Mouse (Mus musculus) granulocyte monocyte progenitor cell, adult 5-6 weeks (primary cell): ENCODE measurements at regions not wholly inside any gene's neighbourhood (a gene's known extent, or its start where the extent isn't known, plus 50 kb on each side); places are given as distances from the start of the nearest gene placed in this dataset.

Source experiments
- ATAC-seq: replicated peaks from 2 replicates; pipeline ENCODE4 v1.8.0; 2016; ENCODE audit warnings: mild to moderate bottlenecking, moderate TSS enrichment, inconsistent platforms; ENCODE audit not compliant: poor library complexity, severe bottlenecking

DNA sequence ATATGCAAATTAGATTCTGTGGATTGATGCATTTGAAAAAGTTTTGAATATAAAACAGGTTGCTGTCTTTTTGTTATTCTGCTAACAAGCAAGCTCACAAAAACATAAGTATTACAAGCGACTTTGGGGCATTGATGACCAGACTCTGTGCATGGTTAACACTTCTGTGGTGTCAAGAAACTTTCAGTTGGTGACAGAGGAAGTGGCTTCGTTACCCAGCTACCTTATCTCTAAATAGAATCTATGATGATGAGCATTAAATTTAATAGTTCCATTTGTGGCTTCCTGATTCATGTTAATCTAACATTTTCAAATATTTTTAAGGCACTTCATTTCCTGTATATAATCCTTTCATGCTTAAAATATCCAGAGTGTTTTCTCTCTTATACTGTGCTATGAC lies 100.8 kb downstream of the Tm2d1 start:
- ATAC-seq = peak; percentile 48

DNA sequence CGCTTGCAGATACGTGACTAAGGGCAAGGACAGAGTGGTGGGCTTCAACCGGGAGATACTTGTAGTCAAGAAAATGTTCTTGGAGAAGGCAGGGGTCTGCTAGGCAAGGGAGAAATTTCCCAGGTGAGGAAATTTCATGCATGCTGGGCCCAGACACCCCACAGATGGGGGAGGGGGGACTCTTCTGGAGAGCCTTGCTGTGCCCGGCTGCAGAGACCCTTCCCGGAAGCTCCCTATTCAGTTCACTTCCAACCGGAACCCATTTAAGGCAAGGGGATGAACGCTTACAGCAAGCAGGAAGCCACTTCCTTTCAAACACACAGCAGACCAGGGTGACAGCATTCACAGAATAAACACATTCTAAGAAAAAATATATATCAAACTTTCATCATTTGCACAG lies 124.8 kb downstream of the Tm2d1 start:
- ATAC-seq = no peak

DNA sequence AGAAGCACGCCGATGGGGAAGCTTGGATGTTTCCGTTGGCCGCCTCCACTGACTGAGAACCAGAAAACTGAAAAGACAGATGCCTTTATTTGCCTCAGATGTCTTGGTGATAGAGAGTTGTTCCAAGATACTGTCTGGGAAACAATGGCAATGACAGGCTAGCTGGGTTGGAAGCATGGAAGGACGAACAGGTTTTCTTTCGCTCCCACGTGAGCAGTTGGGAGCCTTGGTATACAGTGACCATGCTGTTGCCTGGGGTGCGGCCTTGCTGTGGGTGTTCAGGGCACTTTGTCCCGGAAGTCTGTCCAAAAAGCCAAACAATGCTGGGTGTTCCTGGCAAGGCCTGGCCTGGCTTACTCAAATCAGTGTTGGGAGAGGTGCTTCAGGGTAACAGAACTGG lies 125.4 kb downstream of the Tm2d1 start:
- no peak for ATAC-seq

DNA sequence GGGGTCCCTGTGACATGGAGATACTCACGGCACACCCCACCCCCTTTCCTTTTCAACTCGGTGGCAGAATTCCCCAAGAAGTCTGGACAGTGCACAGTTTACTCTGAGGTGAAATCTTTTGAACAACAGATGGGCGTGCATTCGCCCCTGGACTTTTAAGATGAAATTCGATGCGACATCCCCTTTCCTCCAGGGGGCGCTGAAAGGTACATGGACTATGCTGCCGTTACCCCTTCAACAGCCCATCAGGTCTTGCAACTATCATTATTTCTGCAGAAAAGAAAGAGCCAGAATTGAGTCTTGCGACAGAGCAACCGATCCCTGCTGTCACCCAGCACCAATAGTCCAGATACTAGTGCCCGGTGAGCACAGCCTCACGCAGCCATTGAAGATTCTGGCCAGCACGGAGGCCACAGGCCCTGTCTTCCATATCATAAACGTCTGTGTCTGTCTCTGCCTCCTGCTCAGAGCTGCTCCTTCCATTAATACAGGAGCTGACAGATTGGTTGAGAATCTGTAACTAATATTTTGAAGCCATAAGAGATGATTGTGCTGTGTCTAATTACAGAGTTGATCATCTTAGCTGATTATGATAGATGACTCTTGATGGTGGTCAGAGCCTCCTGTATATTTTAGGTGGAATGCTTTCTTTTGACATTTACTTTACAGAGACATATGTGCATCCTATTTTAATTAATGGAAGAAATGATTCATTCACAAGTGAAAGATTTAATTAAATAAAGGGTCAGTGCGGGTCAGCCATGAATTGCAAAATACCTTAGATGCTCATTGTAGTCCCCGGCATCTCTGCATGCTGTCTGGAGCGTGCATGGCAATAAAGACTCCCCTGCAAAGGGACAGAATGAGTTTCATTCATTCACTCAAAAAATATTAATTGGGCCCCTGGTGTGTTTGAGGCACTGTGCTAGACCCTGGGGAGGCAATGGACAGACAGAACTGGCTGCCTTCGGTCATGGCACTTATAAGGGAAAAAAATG lies 128.0 kb downstream of the Tm2d1 start:
- peak; percentile 63 for ATAC-seq

DNA sequence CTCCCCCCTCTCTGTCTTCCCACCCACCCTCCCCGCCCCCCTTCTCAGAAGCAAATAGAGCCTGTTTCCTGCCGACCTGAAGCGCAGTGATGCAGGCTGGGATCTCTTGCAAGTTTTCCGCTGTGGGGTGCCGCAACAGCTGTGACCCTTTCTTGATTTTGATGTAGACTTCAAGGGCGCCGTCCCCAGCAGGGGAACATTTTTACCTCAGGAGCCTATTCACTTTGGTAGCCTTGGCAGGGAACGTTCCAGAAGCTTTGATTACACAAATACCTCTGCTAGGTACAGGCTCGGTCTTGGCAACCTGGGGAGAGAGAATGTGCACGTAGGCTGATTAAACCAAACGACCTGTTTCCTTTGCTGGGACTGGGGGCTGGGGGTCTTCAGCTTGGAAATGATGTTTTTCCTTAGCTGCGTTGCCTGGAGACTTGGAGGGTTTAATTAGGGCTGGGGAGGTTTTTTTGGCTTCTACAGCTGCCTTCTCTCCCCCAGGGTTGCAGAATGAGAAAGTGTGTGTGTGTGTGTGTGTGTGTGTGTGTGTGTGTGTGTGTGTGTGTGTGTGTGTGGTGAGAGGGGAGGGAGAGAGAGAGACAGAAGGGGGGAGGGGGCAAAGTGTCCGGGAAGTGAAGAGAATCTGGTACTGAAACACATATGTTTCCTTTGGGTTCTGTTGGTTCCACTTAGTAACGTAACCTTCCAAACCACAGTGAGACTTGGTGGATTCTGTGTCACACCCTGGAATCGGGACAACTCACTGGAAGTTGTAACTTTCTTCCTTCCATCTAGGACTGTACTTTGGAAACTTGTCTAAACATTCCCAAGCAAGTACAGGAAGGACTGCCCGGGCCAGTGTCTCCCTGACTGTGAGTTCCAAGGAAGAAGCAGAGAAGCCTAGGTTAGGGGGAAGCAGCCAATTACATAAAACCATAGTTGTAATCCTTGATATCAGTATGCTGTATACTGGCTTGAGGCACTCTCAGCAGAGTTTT lies 138.9 kb downstream of the Tm2d1 start:
- 0 out of 2 replicates have a peak, but pooled peaks have one; percentile 31 for ATAC-seq

DNA sequence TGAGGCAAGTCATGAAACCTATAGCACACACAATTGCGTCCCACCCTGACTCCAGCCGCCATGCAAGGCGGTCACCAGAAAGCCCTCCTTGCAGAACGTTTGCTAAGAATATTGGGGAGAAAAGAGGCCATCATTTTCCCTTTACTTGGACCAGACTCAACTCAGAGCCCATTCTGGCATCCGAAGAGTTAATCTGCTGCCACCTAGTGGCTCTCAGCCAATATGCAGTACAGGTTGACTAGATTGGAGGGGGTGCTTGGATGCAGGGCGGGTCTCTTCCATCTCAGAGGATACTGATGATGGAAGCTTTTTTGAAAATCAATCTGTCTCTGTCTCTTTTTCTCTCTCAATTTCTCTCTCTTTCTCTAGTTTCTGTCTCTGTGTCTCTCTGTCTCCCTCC lies 139.6 kb downstream of the Tm2d1 start:
- ATAC-seq = peak; percentile 88

DNA sequence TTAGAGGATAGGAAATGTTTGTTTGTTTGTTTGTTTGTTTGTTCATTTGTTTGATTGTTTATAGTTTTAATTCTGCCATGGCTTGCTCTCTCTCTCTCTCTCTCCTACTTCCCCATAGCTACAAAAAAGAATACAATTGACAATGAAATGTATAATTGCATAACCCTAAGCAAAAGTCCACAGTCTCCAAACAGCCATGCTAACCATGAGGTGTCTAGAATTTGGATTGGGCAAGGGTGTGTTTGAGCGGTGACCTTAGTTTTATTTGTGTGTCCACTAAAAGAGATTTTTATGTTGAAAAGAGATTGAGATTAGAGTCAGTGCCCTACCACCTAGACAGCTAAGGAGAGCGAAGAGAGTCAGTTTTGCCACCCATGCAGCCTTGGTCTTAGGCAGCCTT lies 141.2 kb downstream of the Tm2d1 start:
- ATAC-seq = peak; percentile 65

DNA sequence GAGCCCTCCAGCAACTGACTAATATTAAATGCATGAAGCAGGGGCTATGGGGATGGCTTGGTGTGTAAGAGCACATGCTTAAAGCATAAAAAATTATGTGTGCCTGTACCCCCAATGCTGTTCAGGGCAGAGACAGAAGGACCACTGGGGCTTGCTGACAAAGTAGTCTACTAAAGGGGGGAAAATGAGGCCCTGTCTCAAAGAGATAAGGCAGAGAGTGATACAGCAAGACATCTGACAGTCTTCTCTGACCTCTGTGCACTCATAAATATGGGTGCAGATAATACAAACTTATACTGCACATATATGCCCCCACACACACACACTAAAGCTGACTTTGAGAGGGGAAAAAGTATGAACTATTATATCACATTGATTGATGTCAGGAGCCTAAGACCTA lies 142.8 kb downstream of the Tm2d1 start:
- no peak for ATAC-seq

DNA sequence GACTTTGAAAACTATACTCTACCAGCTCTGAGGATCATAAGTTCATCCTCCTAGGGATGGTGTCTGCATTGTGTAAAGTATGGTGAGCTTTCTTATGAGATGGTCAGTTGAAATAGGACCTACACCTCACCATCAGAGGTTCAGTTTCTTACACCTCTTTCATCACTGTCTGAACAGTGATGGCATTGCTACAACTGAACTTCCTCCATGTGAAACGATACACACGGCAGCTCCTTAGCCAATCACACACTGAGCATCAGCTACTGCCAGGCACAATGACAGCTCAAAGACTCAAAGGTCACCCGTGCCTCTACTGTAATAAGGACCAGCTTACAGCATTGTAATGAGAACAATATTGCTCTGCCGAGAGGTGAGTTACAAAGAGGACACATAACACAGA lies 145.0 kb downstream of the Tm2d1 start:
- peak; percentile 54 for ATAC-seq

DNA sequence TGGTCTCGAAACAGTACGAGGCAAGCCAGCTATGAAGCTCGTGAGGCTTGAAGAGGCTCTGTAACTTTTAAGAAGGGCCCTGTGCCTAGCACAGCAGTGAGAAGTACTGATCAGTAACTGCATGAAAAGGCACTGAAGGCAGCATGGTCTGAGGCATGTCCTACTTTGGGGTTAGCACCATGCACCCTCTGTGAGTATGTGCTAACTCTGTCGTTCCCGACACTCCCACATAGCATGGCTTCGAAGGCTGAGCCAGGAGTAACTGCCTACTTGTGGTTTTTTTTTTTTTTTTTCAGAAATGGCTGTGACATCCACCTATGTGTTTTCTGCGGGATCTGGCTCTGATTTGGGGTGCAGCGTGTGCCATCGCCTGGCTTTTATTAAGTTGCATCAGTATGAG lies 145.6 kb downstream of the Tm2d1 start:
- ATAC-seq = 0 out of 2 replicates have a peak, but pooled peaks have one; percentile 31

DNA sequence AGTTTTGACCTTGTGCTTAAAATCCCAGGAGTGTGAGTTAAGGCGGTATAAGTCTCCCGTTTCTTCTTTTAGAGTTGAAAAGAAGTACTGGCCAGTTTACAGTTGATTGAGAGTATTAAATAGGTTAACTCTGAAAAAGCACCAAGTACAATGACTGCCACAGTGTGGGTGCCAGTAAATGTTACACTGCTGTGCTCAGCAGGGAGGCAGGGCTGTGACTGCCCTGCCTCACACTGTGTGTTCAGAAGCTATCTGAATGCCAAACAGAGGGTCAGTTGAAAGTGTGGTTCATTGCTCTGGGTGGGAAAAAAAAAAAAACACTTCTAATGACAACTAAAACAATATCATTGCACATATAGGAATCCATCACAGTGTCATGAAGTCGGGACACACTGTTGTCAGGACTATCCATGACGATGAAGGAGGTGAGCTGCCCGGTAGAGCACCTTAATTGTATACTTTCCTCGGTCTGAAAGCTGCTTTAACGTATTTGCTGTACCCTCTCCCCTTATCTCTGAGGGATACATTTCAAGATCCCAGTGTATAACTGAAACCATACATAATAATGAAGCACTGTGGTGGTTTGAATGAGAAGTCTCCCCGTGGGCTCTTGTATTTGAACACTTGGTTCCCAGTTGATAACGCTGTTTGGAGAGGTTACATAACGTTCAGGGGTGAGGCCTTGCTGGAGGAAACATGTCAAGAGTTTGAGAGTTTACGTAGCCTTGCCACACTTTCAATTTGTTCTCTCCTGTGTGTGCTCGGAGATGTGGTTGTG lies 146.9 kb downstream of the Tm2d1 start:
- ATAC-seq = 0 out of 2 replicates have a peak, but pooled peaks have one; percentile 37

DNA sequence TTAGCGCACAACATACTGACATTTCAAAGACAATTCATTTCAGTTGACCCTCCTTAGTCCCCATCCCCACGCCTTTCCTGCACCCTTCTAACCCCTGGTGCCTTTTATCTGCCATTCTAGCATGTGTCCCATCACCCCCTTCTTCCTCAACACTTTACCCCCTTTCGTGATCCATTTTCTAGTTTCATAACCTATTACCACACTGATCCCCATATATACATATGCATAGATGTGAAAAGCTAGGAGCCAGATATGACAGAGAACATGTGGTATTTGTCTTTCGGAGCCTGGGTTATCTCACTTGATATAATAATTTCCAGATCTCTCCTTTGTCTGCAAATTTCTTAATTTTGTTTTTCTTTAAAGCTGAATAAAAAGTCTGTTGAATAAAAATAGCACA lies 154.9 kb downstream of the Tm2d1 start:
- ATAC-seq = no peak

DNA sequence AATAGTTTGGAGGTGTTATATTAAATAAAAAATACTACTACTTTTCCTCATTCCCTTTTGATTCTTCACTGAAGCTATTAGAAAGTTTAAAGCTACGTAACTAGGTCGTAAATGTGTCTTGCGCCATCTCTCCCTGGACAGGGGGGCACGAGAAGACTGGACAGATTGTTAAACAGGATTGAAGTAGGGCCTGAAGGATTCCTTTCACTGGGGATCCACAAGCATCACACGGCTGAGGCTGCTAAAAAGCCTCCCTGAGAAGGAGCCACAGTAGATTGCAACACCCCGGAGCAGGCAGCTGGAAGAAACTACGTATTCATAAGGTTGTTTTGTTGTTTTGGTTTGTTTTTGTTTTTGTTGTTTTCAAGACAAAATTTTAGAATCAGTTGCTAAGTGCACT lies 158.7 kb downstream of the Tm2d1 start:
- ATAC-seq = no peak

DNA sequence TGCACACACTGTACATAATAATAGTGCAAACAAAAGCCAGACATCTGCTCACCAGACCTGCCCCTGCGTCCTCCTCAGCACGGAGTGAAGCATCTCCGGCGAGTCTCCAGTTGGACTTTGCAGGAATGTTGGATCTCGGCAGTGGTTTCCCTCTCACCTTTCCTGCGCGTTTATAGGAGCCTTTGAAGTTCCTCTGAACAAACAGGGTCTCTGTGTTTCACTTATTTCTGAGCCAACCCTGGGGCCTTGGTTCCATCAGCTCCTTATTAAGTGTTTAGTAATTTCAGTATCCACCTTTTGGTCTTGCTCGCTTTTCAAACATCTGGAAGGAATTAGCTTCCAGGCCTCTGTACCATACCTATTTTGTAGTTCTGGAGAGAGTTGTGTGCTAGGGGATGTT lies 159.7 kb downstream of the Tm2d1 start:
- ATAC-seq = no peak

DNA sequence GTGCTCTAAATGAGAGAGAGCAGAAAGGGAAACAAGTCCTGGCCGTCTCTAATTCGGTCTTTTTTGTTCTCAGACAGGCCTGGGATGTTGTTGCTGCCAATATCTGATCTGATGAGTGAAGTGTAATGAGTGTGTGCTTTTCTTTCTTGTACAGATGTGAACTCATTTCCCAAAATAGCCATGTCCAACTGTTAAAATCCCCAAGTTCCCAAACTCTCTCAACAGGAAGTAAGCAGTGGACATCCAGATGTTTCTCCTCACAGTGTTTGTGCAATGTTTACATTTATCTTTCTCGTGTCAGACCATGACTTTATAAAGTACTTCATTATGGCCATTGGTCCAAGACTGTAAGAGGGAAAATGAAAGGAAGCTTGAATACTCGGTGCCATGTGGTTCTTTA lies 161.5 kb downstream of the Tm2d1 start:
- ATAC-seq = no peak

DNA sequence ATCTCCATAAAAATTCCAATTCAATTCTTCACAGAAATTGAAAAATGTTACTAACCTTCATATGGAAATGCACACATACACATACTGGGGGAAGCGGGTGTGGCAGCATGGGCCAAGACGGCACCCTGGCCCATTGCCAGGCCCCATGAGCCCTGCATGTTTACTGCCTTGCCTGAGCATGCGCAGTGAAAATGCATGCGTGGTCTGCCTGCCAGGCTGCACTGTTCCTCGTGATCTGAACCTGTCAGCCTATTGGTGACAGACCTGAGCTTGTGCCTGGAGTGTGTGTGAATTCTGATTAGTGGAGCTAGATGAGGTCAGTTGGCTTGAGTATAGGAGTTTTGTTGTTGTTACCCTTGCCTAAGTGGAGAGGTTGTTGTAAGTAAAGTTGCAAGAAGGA lies 167.9 kb downstream of the Tm2d1 start:
- ATAC-seq = no peak

DNA sequence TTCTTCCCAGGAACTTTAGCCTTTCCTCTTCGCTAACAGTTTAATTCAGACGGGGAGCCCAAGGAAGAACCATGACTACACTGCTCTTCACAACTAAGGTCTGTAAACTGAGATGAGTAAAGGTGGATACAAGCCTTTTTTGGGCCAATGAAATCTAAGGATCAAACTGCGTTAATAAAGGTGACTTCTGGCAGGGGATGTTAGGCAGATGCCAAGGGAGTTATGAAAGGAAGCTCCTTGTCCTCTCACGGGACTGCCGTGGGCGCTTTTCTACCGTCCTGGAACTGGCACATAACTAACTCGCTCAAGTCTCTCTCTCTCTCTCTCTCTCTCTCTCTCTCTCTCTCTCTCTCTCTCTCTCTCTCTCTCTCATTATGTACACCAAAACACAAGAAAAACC lies 175.7 kb downstream of the Tm2d1 start:
- ATAC-seq = no peak

DNA sequence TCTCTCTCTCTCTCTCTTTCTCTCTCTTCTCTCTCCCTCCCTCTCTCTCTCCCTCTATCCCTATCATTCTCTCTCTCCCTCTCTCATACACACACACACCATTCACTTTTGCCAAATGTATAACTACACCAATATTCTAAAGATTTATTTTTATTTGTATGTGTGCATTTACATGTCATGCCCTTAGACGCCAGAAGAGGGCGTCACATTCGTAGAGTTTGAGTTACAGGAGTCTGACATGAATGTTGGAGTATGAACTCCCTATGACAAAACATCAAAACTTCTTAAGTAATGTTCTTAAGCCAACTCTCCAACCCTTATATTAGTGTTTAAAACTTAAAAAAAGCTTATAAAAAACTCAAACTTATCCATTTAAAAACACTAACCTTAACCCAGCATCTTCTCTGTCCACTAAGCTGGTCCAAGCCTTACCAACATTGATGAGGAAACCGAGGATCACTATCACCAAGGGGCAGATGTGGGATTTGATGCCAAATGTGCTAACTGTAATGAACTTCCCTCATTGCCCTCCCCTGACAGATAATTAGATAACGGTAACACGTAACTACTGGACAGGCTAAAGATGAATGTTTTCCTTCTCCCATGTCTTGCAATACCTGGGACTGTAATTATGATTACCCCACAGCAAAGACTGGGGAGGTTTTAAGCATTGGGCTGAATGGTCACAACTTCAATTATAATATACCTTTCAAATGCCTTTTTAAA lies 176.7 kb downstream of the Tm2d1 start:
- ATAC-seq = no peak

DNA sequence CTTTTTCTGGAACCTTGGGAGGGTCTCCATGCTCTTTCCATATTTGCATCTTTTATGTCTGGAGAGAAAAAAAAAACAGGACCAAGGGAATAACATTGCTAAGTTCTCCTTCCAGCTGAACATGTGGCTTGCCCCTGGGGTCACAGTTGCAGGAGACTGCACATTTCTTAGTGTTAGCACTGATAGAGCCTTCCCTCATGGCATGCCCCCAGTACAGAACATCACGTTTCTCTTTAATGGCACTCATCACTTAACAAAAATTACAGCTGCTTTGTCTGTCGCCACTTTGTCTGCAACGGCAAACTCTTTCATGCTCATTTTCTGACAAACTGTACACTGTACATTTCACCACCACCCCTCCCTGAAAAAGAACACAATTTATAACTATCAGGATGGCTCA lies 180.0 kb downstream of the Tm2d1 start:
- ATAC-seq = no peak

DNA sequence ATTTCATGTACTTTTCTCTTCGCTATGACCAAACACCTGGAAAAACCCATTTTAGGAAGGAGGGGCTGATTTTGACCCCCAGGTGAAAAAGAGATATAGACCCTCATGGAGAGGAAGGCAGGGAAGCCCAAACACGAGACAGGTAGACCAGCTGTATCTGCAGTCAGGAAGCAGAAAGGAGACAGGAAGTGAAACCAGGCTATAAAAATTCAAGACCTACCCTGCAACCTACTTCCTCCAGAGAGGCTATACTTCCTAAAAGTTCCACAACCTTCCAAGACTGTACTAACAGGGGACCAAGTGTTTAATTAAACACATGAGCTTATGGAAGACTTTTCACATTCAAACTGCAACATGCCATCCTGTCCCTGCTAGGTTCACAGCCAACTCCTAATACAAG lies 180.9 kb downstream of the Tm2d1 start:
- ATAC-seq = peak; percentile 96
